Mouse (Mus musculus) spleen, adult 2 months (tissue): ENCODE results near the gene Rab3gap2. TPM values are rescaled to one million over a fixed set of nuclear protein-coding genes. Genes with fewer than 3 reads are reported as not detected.

ENCODE experiments used
- DNase-seq, 2 experiments: peaks; one replicate each; pipeline versions ENCODE4 v3.0.0 to v3.0.0-alpha.2; 2012 to 2021; ENCODE audit warnings: low spot score in 2 of 2, low read depth in 1 of 2
- H3K27ac ChIP-seq: fragments of 200-500 bp; 2 replicates; pipeline ENCODE4 v1.5.1; 2012; ENCODE audit warnings: low read length, inconsistent platforms; ENCODE audit not compliant: insufficient read depth
- H3K27me3 ChIP-seq: fragments of 200-500 bp; 2 replicates; pipeline ENCODE4 v1.6.1; 2012; ENCODE audit warnings: mild to moderate bottlenecking, moderate library complexity, low read length, inconsistent platforms; ENCODE audit not compliant: control insufficient read depth, insufficient read depth
- H3K36me3 ChIP-seq: fragments of 200-500 bp; 2 replicates; pipeline ENCODE4 v1.6.1; 2012; ENCODE audit warnings: mild to moderate bottlenecking, low read length, inconsistent platforms; ENCODE audit not compliant: control insufficient read depth, insufficient read depth
- H3K4me1 ChIP-seq: fragments of 200-500 bp; 2 replicates; pipeline ENCODE4 v1.6.1; 2011; ENCODE audit warnings: inconsistent platforms; ENCODE audit not compliant: control insufficient read depth, insufficient read depth, insufficient read length
- H3K4me3 ChIP-seq: fragments of 200-500 bp; 2 replicates; pipeline ENCODE4 v1.5.1; 2011; ENCODE audit warnings: mild to moderate bottlenecking, inconsistent platforms; ENCODE audit not compliant: insufficient read depth, insufficient read length; ENCODE audit errors: extremely low read depth
- CTCF ChIP-seq: fragments of 200-500 bp; IDR thresholded peaks from 2 replicates; pipeline ENCODE4 v1.5.1; 2011; ENCODE audit warnings: mild to moderate bottlenecking, inconsistent platforms; ENCODE audit not compliant: insufficient read depth, insufficient read length, insufficient replicate concordance; ENCODE audit errors: extremely low read depth
- POLR2A ChIP-seq: fragments of 200-500 bp; IDR thresholded peaks from 2 replicates; pipeline ENCODE4 v1.6.1; 2011; ENCODE audit warnings: low read depth, low read length, inconsistent platforms
- WGBS: fragments of 180-500 bp; shearing (Covaris S2); methylation state at CpG from one replicate; pipeline ENCODE4 v1.1.7; 2018; 5-methylcytosine and 5-hydroxymethylcytosine counted together
- polyA plus RNA-seq: library from polyadenylated mRNA; depleted of rRNA; stranded (reverse); fragments of >200 nt; gene quantifications from 2 replicates; pipeline ENCODE4 v1.2.3, GENCODE M21; 2012

The Rab3gap2 gene
- polyA plus RNA-seq, 1 experiment = 17.1 TPM

GRCm38 (mm10) chr1:185277022-185277421 is 73.1 kb downstream of the Rab3gap2 start:
- peaks cover 34% of the 10 kb centered on the region for H3K36me3 ChIP-seq
- 80% methylated on average over 11 of the region's 11 CpGs for WGBS
- no peak for DNase-seq
- no peaks in the 10 kb centered on the region for H3K27me3 ChIP-seq
- TF ChIP-seq POLR2A = no peak
- TF ChIP-seq CTCF = no peak
- H3K4me1 ChIP-seq = no peaks in the 10 kb centered on the region
- no peak overlapping the region for H3K4me3 ChIP-seq
- H3K27ac ChIP-seq = no peak overlapping the region

GRCm38 (mm10) chr1:185279288-185279687 is 75.4 kb downstream of the Rab3gap2 start:
- H3K27me3 ChIP-seq = no peaks in the 10 kb centered on the region
- peaks cover 43% of the 10 kb centered on the region for H3K36me3 ChIP-seq
- TF ChIP-seq CTCF (no peak), POLR2A (no peak)
- WGBS = 87% methylated on average over 9 of the region's 9 CpGs
- no peaks in the 10 kb centered on the region for H3K4me1 ChIP-seq
- no peak for DNase-seq
- H3K4me3 ChIP-seq = no peak overlapping the region
- no peak overlapping the region for H3K27ac ChIP-seq

GRCm38 (mm10) chr1:185280616-185281015 is 76.7 kb downstream of the Rab3gap2 start:
- no peaks in the 10 kb centered on the region for H3K27me3 ChIP-seq
- peaks cover 46% of the 10 kb centered on the region for H3K36me3 ChIP-seq
- H3K4me3 ChIP-seq = no peak overlapping the region
- WGBS = 91% methylated on average over 4 of the region's 4 CpGs
- no peak overlapping the region for H3K27ac ChIP-seq
- no peaks in the 10 kb centered on the region for H3K4me1 ChIP-seq
- no peak for TF ChIP-seq CTCF
- TF ChIP-seq POLR2A = no peak
- DNase-seq = no peak

GRCm38 (mm10) chr1:185282846-185283245 is 78.9 kb downstream of the Rab3gap2 start:
- no peaks in the 10 kb centered on the region for H3K27me3 ChIP-seq
- DNase-seq = no peak
- 97% methylated on average over 11 of the region's 11 CpGs for WGBS
- H3K27ac ChIP-seq = no peak overlapping the region
- H3K4me1 ChIP-seq = no peaks in the 10 kb centered on the region
- H3K4me3 ChIP-seq = no peak overlapping the region
- peaks cover 47% of the 10 kb centered on the region for H3K36me3 ChIP-seq
- TF ChIP-seq CTCF (no peak), POLR2A (no peak)

GRCm38 (mm10) chr1:185283247-185283646 is 79.3 kb downstream of the Rab3gap2 start:
- Histone ChIP-seq H3K36me3 (peaks cover 45% of the 10 kb centered on the region), H3K4me1 (no peaks in the 10 kb centered on the region), H3K27ac (no peak overlapping the region), H3K4me3 (no peak overlapping the region), H3K27me3 (no peaks in the 10 kb centered on the region)
- TF ChIP-seq POLR2A (no peak), CTCF (no peak)
- no peak for DNase-seq
- 96% methylated on average over 15 of the region's 15 CpGs for WGBS

GRCm38 (mm10) chr1:185284740-185285139 is 80.8 kb downstream of the Rab3gap2 start:
- H3K4me3 ChIP-seq = no peak overlapping the region
- no peaks in the 10 kb centered on the region for H3K4me1 ChIP-seq
- no peak for TF ChIP-seq POLR2A
- no peak for TF ChIP-seq CTCF
- no peak overlapping the region for H3K27ac ChIP-seq
- H3K27me3 ChIP-seq = no peaks in the 10 kb centered on the region
- no peak for DNase-seq
- WGBS = 83% methylated on average over 4 of the region's 4 CpGs
- H3K36me3 ChIP-seq = peaks cover 42% of the 10 kb centered on the region

- 90% methylated on average over 4 of the region's 4 CpGs for WGBS
- H3K36me3 ChIP-seq = peaks cover 41% of the 10 kb centered on the region
- H3K27ac ChIP-seq = no peak overlapping the region
- DNase-seq = no peak
- H3K4me3 ChIP-seq = no peak overlapping the region
- H3K27me3 ChIP-seq = no peaks in the 10 kb centered on the region
- no peaks in the 10 kb centered on the region for H3K4me1 ChIP-seq
- TF ChIP-seq CTCF (no peak), POLR2A (no peak)
Observed at GRCm38 (mm10) chr1:185285171-185285570, 81.3 kb downstream of the Rab3gap2 start.
